Mouse (Mus musculus) midbrain, embryonic 13.5 days (tissue): ENCODE measurements around the gene Zic4. TPM values are rescaled to one million over a fixed set of nuclear protein-coding genes. Genes with fewer than 3 reads are reported as not detected.

Experiments used
- ATAC-seq: fragments of 200-750 bp; cut with Nextera tagmentation; 2 replicates; pipeline ENCODE4 v1.8.0; 2017; ENCODE audit warnings: mild to moderate bottlenecking, moderate TSS enrichment, moderate library complexity
- H3K27ac ChIP-seq: fragments of 300-500 bp; sonication (generic); 2 replicates; pipeline ENCODE4 v1.5.1; 2015; ENCODE audit warnings: inconsistent platforms, mild to moderate bottlenecking, moderate library complexity
- H3K27me3 ChIP-seq: fragments of 300-500 bp; sonication (generic); 2 replicates; pipeline ENCODE4 v1.6.1; 2015; ENCODE audit warnings: mild to moderate bottlenecking, inconsistent platforms
- H3K36me3 ChIP-seq: fragments of 300-500 bp; sonication (generic); 2 replicates; pipeline ENCODE4 v1.6.1; 2015; ENCODE audit warnings: mild to moderate bottlenecking, inconsistent platforms
- H3K4me1 ChIP-seq: fragments of 300-500 bp; sonication (generic); replicated peaks from 2 replicates; pipeline ENCODE4 v1.6.1; 2015; ENCODE audit warnings: inconsistent platforms
- H3K4me2 ChIP-seq: fragments of 300-500 bp; sonication (generic); replicated peaks from 2 replicates; pipeline ENCODE4 v1.6.1; 2015; ENCODE audit warnings: moderate library complexity, mild to moderate bottlenecking, inconsistent platforms
- H3K4me3 ChIP-seq: fragments of 300-500 bp; sonication (generic); replicated peaks from 2 replicates; pipeline ENCODE4 v1.5.1; 2015; ENCODE audit warnings: mild to moderate bottlenecking, inconsistent platforms
- H3K9ac ChIP-seq: fragments of 300-500 bp; sonication (generic); replicated peaks from 2 replicates; pipeline ENCODE4 v1.6.1; 2015; ENCODE audit warnings: mild to moderate bottlenecking, inconsistent platforms
- H3K9me3 ChIP-seq: fragments of 300-500 bp; sonication (generic); 2 replicates; pipeline ENCODE4 v1.6.1; 2016; ENCODE audit warnings: mild to moderate bottlenecking, inconsistent platforms
- WGBS: fragments of 180-500 bp; shearing (Covaris S2); methylation state at CpG from one replicate; pipeline ENCODE4 v1.1.7; 2015; 5-methylcytosine and 5-hydroxymethylcytosine counted together
- polyA plus RNA-seq: library from polyadenylated mRNA; unstranded; fragments of >200 nt; fragmentation: Nextera tagmentation; extraction: Ambion mirVana; gene quantifications from 2 replicates; pipeline ENCODE4 v1.2.1, GENCODE M21; 2015

The Zic4 gene
- 53.2 and 56.6 TPM in 2 replicates for polyA plus RNA-seq

DNA sequence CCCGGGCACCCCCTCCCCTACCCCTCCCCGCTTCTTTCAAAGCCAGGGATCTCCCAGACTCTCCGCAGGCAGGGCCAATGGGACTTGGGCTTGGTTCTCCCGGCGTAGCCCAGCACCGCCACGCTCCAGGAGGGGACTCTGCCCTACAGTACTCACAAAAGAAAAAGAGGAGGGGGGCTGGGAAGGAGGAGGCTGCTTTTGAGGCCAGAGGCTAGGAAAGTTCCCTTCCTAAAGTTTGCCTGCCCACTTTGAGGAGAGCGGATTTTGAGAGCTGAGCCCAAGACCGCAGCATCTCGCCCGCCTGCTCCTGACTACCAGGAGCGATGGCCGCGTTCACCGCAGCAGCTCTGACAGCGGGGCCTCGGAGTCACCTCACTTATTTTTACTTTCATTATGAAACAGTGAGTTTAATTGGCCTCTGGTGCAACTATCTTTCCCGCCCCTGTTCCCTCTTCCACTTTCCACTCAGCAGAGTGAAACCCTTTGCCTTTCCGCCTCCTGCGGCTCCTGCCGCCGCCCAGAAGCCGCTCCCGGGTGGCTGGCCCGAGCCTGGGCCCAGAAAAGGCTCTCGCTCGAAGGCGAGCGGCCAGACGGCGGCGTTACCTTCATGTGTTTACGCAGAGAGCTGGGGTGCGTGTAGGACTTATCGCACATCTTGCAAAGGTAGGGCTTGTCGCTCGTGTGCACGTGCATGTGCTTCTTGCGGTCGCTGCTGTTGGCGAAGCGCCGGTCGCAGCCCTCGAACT is at the start of gene Zic4:
Zic4 (plus strand) TSS at position 558 of the 746 bp plus-strand sequence.
- peak; percentile 77 for ATAC-seq
- H3K4me3 ChIP-seq, result peak within 1 kb of the TSS; percentile 72

DNA sequence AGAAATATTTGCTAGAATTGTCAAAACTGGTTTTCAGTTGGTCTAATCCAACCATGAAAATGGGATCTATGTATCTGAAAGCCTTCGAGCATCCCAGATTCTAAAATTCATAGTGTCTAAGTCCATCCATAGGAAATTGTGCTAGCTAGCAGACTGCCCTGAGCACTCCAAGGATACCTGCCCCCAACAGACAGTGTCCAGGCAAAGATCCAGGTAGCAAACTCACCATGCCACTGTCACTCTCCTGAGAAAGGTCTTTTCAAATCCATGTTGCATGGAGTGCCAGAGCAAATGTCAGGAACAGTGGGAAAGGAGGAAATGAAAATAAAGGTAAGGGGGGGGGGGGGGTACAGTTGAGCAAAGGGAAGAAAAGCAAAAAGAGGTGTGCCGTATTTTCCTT is 14.6 kb upstream of the Zic4 start:
- no peak for ATAC-seq
- Histone ChIP-seq H3K9me3 (no peaks in the 10 kb centered on the region), H3K9ac (no peak overlapping the region), H3K4me2 (no peak overlapping the region), H3K4me3 (no peak overlapping the region), H3K36me3 (no peaks in the 10 kb centered on the region), H3K27me3 (peaks cover 43% of the 10 kb centered on the region), H3K27ac (no peak overlapping the region), H3K4me1 (peaks cover 10% of the 10 kb centered on the region; the same call in 1 of the 2 replicates)
- 75% methylated on average over 2 of the region's 2 CpGs for WGBS

More for the DNA sequence above, at the start of gene Zic4:
- Histone ChIP-seq H3K27ac (peak within 1 kb of the TSS; percentile 94), H3K36me3 (no peaks in the 10 kb centered on the region), H3K27me3 (peaks cover 50% of the 10 kb centered on the region), H3K4me1 (peaks cover 13% of the 10 kb centered on the region), H3K9me3 (no peaks in the 10 kb centered on the region), H3K9ac (peak within 1 kb of the TSS; percentile 98), H3K4me2 (peak within 1 kb of the TSS; percentile 55)
- under 1% methylated on average over 45 of the region's 45 CpGs for WGBS

DNA sequence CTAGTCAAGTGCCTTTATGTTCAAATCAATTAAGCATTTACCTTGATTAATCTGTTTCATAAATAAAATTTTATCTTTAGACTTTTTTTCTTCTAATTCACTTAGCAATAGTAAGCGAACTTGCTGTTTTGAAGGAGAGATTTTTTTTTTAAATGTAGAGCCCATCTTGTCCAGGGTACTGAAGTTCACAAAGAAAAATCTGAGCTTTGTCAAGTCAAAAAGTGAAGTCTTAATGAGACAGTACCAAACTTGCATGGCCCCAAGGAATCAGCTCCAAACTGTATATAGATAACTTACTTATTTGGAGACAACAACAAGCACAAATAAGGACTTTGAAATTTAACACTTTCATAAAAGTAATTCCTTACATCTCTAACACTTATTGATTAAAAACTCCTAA is 13.5 kb upstream of the Zic4 start:
- H3K36me3 ChIP-seq, result no peaks in the 10 kb centered on the region
- 0 out of 2 replicates have a peak overlapping the region, but pooled peaks have one; percentile 26 for H3K4me2 ChIP-seq
- H3K27ac ChIP-seq, result no peak overlapping the region
- peak overlapping the region; percentile 16 for H3K4me3 ChIP-seq
- no peaks in the 10 kb centered on the region for H3K9me3 ChIP-seq
- WGBS, result 53% methylated on average over 1 of the region's 1 CpGs
- peaks cover 50% of the 10 kb centered on the region for H3K27me3 ChIP-seq
- ATAC-seq, result no peak
- peaks cover 16% of the 10 kb centered on the region; the same call in 1 of the 2 replicates for H3K4me1 ChIP-seq
- H3K9ac ChIP-seq, result no peak overlapping the region

DNA sequence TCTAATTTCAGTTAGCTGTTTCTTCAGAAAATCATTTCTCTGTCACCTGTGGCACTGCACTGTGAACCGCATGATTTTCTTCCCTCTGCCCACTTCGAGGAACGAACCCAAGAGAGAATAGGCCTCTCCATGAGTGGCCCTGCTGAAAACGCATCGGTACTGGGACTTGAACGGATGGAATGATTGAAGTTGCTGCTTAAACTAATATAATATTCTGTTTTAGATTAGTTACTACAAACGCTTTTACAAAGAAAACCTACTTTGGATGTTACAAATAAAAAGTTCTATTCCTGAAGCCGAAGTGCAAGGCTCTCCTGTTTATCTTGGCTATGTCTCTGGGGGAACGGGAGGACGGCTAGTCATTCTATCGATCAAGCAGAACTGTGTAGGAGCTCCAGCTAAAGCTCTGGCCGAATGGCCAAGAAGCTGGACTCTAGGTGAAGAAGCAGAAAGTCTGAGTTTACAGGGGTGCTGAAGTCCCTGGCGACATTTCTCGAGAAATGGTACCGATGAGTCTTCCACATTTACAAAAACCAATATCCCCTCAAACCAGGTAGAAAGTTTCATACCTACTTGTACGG is 11.9 kb upstream of the Zic4 start:
- ATAC-seq, result no peak
- H3K27ac ChIP-seq, result peak overlapping the region; percentile 69
- H3K4me3 ChIP-seq, result peak overlapping the region; percentile 31
- H3K36me3 ChIP-seq, result no peaks in the 10 kb centered on the region
- peaks cover 28% of the 10 kb centered on the region for H3K4me1 ChIP-seq
- H3K9me3 ChIP-seq, result no peaks in the 10 kb centered on the region
- WGBS, result 1% methylated on average over 16 of the region's 16 CpGs
- peaks cover 65% of the 10 kb centered on the region for H3K27me3 ChIP-seq
- H3K9ac ChIP-seq, result peak overlapping the region; percentile 46
- peak overlapping the region; percentile 54 for H3K4me2 ChIP-seq

DNA sequence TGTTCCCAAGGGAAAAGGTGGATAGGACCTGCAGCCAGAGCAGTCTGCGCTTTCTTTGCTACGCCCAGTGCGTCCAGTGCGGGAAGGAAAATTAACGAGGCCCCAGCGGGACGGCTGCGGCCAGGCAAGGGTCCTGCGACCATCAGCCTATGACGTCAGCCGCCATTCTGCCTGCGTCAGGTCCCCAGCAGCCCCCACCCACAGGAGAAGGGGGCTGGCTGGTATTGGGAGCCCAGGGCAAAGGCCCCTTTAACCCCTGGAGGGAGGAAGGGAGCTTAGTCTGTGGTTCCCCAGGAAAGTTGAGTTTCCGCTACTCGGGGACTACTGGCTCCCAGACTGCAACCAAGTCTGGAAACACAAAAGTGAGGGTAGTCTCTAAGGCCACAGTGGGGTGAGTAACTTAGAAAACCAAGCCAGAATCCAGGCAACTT is 11.3 kb upstream of the Zic4 start:
- WGBS, result under 1% methylated on average over 14 of the region's 14 CpGs
- H3K9ac ChIP-seq, result peak overlapping the region; percentile 46
- ATAC-seq, result peak; percentile 35
- H3K4me3 ChIP-seq, result peak overlapping the region; percentile 31
- peak overlapping the region; percentile 54 for H3K4me2 ChIP-seq
- peaks cover 34% of the 10 kb centered on the region for H3K4me1 ChIP-seq
- peak overlapping the region; percentile 69 for H3K27ac ChIP-seq
- peaks cover 69% of the 10 kb centered on the region for H3K27me3 ChIP-seq
- no peaks in the 10 kb centered on the region for H3K9me3 ChIP-seq
- H3K36me3 ChIP-seq, result no peaks in the 10 kb centered on the region

DNA sequence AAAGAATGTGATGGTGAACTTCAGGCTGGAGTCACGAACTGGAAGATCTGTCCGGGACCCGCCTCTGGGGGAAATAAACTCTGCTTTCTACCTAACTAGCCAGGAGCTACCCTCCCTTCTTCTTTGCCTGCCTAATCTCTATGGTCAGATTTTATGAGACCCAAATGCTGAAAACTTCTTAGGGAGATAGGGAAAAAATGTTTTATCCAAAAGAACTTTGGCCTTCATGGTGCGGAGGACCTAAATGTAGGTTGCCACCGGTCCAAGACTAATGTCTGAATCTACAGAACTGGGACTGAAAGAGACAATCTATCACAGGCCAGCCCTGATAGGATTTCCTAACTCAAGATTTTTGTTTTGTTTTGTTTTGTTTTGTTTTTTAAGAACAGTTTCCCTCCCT is 10.9 kb upstream of the Zic4 start:
- peak overlapping the region; percentile 69 for H3K27ac ChIP-seq
- no peaks in the 10 kb centered on the region for H3K9me3 ChIP-seq
- peaks cover 34% of the 10 kb centered on the region for H3K4me1 ChIP-seq
- peak overlapping the region; percentile 54 for H3K4me2 ChIP-seq
- ATAC-seq, result no peak
- no peaks in the 10 kb centered on the region for H3K36me3 ChIP-seq
- H3K4me3 ChIP-seq, result peak overlapping the region; percentile 31
- H3K27me3 ChIP-seq, result peaks cover 69% of the 10 kb centered on the region
- H3K9ac ChIP-seq, result peak overlapping the region; percentile 46
- 7% methylated on average over 5 of the region's 5 CpGs for WGBS

DNA sequence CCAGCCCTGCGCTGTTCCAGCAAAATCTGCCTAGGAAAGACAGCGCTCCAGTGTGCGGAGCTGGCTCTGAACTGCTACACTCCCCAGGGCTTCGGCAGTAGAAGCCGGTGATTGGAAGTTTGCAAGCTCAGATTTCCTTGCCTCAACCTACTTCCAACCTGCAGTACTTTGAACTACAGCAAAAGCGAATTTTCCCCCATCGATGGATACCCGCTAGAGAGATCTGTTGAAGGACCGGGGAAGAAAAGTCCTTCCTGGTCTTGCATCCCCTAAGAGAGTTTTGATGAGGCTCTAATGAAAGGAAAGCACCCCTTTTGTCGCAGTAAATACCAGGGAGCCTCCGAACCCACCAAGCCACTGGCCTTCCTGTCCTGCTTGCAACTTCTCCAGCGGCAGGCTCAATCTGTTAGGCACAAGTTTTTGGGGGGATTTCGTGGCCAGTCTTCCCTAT is 10.2 kb upstream of the Zic4 start:
- Histone ChIP-seq H3K4me2 (peak overlapping the region; percentile 54), H3K9ac (peak overlapping the region; percentile 65), H3K4me3 (peak overlapping the region; percentile 31), H3K9me3 (no peaks in the 10 kb centered on the region), H3K4me1 (peaks cover 34% of the 10 kb centered on the region), H3K36me3 (no peaks in the 10 kb centered on the region), H3K27me3 (peaks cover 75% of the 10 kb centered on the region), H3K27ac (peak overlapping the region; percentile 75)
- no peak for ATAC-seq
- 5% methylated on average over 13 of the region's 13 CpGs for WGBS

DNA sequence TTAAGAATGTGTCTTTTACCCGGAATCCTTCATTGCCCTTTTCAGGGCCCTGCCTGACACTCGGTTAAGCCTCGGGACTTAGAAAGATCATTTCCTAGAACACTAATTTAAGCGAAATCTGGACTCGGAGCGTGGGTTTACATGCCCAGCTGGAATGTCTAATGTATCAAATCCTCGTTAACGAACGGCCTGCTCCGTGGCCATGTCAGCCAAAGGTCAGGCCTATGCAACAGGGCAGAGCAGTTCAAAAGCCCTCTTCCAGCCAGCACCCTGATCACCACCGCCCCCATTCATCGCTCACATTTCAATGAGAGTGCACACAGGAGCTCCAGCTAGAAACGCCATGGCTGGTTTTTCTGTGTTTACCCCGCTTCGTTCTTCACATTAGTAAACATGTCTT is 9.4 kb upstream of the Zic4 start:
- Histone ChIP-seq H3K4me2 (peak overlapping the region; percentile 54), H3K27ac (peak overlapping the region; percentile 75; the same call in 1 of the 2 replicates), H3K4me1 (peaks cover 34% of the 10 kb centered on the region), H3K9ac (peak overlapping the region; percentile 65; the same call in 1 of the 2 replicates), H3K36me3 (no peaks in the 10 kb centered on the region), H3K4me3 (peak overlapping the region; percentile 31), H3K27me3 (peaks cover 77% of the 10 kb centered on the region), H3K9me3 (no peaks in the 10 kb centered on the region)
- 1% methylated on average over 15 of the region's 15 CpGs for WGBS
- no peak for ATAC-seq

DNA sequence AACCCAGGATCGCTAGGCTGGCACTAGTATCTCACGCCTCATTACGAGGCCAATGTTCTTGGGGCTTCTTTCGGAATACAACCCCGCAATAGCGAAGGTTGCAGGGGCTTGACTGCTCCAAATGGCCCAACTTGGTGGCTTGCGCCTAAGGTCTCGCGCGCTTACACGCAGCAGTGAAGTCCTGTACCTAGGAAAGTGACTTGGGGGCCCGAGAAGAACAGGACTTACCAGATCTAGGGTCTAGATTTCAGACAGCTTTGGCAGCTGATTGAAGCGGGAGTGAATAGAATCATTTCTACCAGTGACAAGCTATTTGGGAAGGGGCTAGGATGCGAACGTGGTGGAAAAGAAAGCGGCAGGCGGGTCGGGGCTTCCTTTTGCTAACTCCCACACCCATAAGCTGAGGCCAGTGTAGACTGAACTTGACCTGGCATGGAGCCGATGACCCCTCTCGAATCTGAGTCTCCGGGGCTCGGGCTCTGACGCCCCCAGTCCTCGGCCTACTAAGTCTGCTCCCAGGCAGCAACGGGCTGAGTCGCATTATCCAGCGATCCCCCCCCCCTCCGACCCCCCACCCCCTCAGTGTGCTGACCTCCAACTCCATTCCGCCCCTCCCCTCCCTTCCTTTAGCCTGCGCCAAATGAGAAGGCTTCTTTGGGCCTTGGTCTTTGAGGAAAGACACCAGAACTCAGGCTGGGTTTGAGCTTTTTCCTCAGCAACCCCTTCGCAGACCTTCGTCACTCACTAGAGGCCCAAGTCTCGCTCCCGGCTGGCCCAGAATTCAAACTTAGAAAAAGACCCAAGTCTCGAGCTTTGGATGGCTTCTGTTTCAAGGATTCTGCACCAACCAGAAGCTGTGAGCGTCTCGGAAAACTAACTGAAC is 8.4 kb upstream of the Zic4 start:
- no peaks in the 10 kb centered on the region for H3K36me3 ChIP-seq
- 3% methylated on average over 37 of the region's 37 CpGs for WGBS
- H3K27me3 ChIP-seq, result peaks cover 81% of the 10 kb centered on the region
- H3K27ac ChIP-seq, result peak overlapping the region; percentile 85
- peak overlapping the region; percentile 65 for H3K9ac ChIP-seq
- ATAC-seq, result 0 out of 2 replicates have a peak, but pooled peaks have one; percentile 12
- peak overlapping the region; percentile 31 for H3K4me3 ChIP-seq
- H3K9me3 ChIP-seq, result no peaks in the 10 kb centered on the region
- H3K4me2 ChIP-seq, result peak overlapping the region; percentile 54
- peaks cover 34% of the 10 kb centered on the region for H3K4me1 ChIP-seq

DNA sequence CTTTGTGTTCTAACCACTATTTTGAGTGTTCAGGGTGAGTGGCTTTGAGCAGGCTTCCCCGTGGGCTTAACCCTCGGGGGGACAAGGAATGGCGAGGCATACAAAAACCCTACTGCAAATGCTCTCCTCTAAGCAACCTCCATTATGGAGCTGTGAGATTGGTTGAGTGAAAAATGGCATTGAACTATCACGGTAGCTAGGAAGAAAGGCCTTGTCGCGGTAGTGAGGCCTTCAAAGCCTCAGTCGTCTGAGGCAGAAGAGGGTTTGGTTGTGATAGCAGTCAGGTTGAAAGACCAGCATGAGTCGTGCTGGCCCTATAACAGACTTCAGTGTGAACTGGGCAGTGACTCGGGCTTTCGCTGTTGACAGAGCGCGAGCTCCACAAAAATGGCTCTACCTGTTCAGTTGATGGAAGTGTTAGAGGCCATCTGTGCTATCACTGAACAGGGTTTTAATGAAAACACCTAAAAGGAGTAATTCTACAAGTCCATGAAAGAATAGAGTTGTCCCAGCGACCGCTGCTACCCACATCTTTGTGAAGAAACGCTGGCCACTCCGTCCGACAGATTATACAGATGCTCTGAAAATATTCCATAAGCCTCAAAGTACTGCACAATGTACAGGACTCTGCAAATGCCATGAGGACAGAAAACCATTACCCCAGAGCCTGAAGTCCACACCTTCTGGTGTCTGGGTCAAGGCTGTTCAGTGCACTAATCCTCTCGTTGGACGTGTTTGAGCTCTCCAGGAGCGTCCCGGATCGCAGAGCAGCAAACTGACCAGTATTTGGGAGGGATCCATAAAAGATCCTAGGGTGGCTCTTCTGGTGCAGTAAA is 7.6 kb upstream of the Zic4 start:
- H3K27me3 ChIP-seq, result peaks cover 83% of the 10 kb centered on the region

DNA sequence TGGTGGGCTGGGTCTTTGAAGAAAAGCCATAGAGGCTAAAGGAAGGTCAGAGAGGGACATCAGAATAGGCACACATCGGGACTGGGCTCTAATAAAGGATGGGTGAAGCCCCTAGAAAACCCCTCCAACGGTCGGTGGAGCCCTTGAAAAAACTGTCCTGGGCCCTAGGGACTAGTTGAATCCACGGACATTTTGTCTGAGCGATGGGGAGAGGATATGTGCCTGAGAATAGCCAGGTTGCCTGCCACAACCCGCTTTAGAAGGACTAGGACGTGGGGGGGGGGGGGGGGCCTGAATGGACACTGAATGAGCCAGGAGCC is 7.0 kb upstream of the Zic4 start:
- Histone ChIP-seq H3K4me1 (peaks cover 34% of the 10 kb centered on the region), H3K27ac (peak overlapping the region; percentile 85), H3K4me3 (peak overlapping the region; percentile 31), H3K4me2 (peak overlapping the region; percentile 54), H3K9ac (peak overlapping the region; percentile 65), H3K9me3 (no peaks in the 10 kb centered on the region), H3K36me3 (no peaks in the 10 kb centered on the region), H3K27me3 (peaks cover 81% of the 10 kb centered on the region)
- under 1% methylated on average over 7 of the region's 7 CpGs for WGBS
- ATAC-seq, result peak; percentile 17; the same call in 1 of the 2 replicates

More for the DNA sequence above, 7.6 kb upstream of the Zic4 start:
- H3K27ac ChIP-seq, result peak overlapping the region; percentile 85
- no peaks in the 10 kb centered on the region for H3K36me3 ChIP-seq
- WGBS, result 6% methylated on average over 22 of the region's 22 CpGs
- peaks cover 34% of the 10 kb centered on the region for H3K4me1 ChIP-seq
- H3K4me2 ChIP-seq, result peak overlapping the region; percentile 54
- peak overlapping the region; percentile 31 for H3K4me3 ChIP-seq
- H3K9me3 ChIP-seq, result no peaks in the 10 kb centered on the region
- peak; percentile 24; the same call in 1 of the 2 replicates for ATAC-seq
- peak overlapping the region; percentile 65 for H3K9ac ChIP-seq
